ENCODE assay signal across 27 mouse cellular contexts in genomic region chr5:106321023-106321422, GRCm38 (mm10).
A peak's percentile ranks its signal among the peaks of the same experiment; 100 is the strongest.
DNase-seq lines count a peak whose midpoint lies in the region; ATAC-seq lines count a peak whose summit lies in the region.
"Had no signal": no experiment of that assay in that cellular context is flagged by ENCODE, and none has a peak within 500 bp of the region (broad histone marks: within the 10 kb centered on the region; RNA-seq: fewer than 3 reads in every experiment).

No protein-coding gene starts in this region.

- no peak overlapping the region for H3K9ac ChIP-seq in liver, embryonic 13.5 days
- no peak overlapping the region for H3K9ac ChIP-seq in liver, embryonic 12.5 days
- H3K9ac ChIP-seq in midbrain, embryonic 16.5 days (ENCODE audit: low read depth, low read length) = no peak overlapping the region
- H3K9ac ChIP-seq in midbrain, embryonic 13.5 days (replicated peaks) = no peak overlapping the region
- H3K9ac ChIP-seq: embryonic facial prominence, embryonic 13.5 days; forebrain, embryonic 12.5 days; forebrain, postnatal 0 days; heart, embryonic 15.5 days; hindbrain, embryonic 12.5 days; limb, embryonic 13.5 days had no signal

- peak; percentile 5 for DNase-seq in adrenal gland, postnatal 10 days
- DNase-seq in adrenal gland, adult 18-20 months (ENCODE audit: low spot score in 2 of 2) = no peak
- no peak for DNase-seq in liver, embryonic 13.5 days
- DNase-seq in left cerebral cortex, adult 9 months (ENCODE audit: low spot score in 2 of 2) = no peak
- DNase-seq: adrenal gland, postnatal 25 days; forebrain, postnatal 0 days; heart, postnatal 36 days; lung, adult 18-20 months; right cerebral cortex, postnatal 25 days; spleen, adult 18-20 months; thymus, postnatal 14 days had no signal

- H3K9me3 ChIP-seq in liver, embryonic 13.5 days (replicated peaks) = no peaks in the 10 kb centered on the region
- no peaks in the 10 kb centered on the region for H3K9me3 ChIP-seq in liver, embryonic 12.5 days (replicated peaks)
- H3K9me3 ChIP-seq in midbrain, embryonic 16.5 days (replicated peaks; ENCODE audit: control insufficient read depth, low read length, poor library complexity, severe bottlenecking) = no peaks in the 10 kb centered on the region
- no peaks in the 10 kb centered on the region for H3K9me3 ChIP-seq in midbrain, embryonic 13.5 days
- H3K9me3 ChIP-seq: embryonic facial prominence, embryonic 13.5 days; forebrain, embryonic 12.5 days; heart, embryonic 10.5 days; heart, embryonic 15.5 days; hindbrain, embryonic 12.5 days; limb, embryonic 13.5 days had no signal

- H3K27ac ChIP-seq in liver, embryonic 13.5 days = no peak overlapping the region
- no peak overlapping the region for H3K27ac ChIP-seq in liver, embryonic 12.5 days
- H3K27ac ChIP-seq in midbrain, embryonic 16.5 days (ENCODE audit: low read length) = no peak overlapping the region
- no peak overlapping the region for H3K27ac ChIP-seq in midbrain, embryonic 13.5 days
- H3K27ac ChIP-seq: embryonic facial prominence, embryonic 13.5 days; forebrain, embryonic 12.5 days; heart, embryonic 10.5 days; heart, embryonic 15.5 days; hindbrain, embryonic 12.5 days; layer of hippocampus, adult 2 months; left cerebral cortex, adult 2 months; limb, embryonic 13.5 days; macrophage had no signal

- no peak overlapping the region for H3K4me3 ChIP-seq in liver, embryonic 13.5 days (replicated peaks)
- no peak overlapping the region for H3K4me3 ChIP-seq in liver, embryonic 12.5 days
- H3K4me3 ChIP-seq in midbrain, embryonic 16.5 days (ENCODE audit: low read depth, low read length) = no peak overlapping the region
- H3K4me3 ChIP-seq in midbrain, embryonic 13.5 days (replicated peaks) = no peak overlapping the region
- H3K4me3 ChIP-seq: embryonic facial prominence, embryonic 13.5 days; erythroblast, embryonic 14.5 days; forebrain, embryonic 12.5 days; heart, embryonic 10.5 days; heart, embryonic 15.5 days; hindbrain, embryonic 12.5 days; layer of hippocampus, adult 2 months; left cerebral cortex, adult 2 months; limb, embryonic 13.5 days had no signal

- 0 out of 2 replicates have a peak, but pooled peaks have one; percentile 36 for ATAC-seq in liver, embryonic 13.5 days (ENCODE audit: low read depth)
- ATAC-seq in liver, embryonic 12.5 days = no peak
- ATAC-seq in midbrain, embryonic 16.5 days = 0 out of 2 replicates have a peak, but pooled peaks have one; percentile 48
- ATAC-seq in midbrain, embryonic 13.5 days = no peak
- ATAC-seq: forebrain, postnatal 0 days; intestine, embryonic 16.5 days; lung, postnatal 0 days had no signal

- H3K36me3 ChIP-seq in liver, embryonic 13.5 days = no peaks in the 10 kb centered on the region
- H3K36me3 ChIP-seq in liver, embryonic 12.5 days = no peaks in the 10 kb centered on the region
- H3K36me3 ChIP-seq in midbrain, embryonic 16.5 days (ENCODE audit: control insufficient read depth, insufficient read depth, low read length) = no peaks in the 10 kb centered on the region
- no peaks in the 10 kb centered on the region for H3K36me3 ChIP-seq in midbrain, embryonic 13.5 days
- H3K36me3 ChIP-seq: embryonic facial prominence, embryonic 13.5 days; forebrain, embryonic 12.5 days; heart, embryonic 10.5 days; heart, embryonic 15.5 days; hindbrain, embryonic 12.5 days; limb, embryonic 13.5 days had no signal

- no peaks in the 10 kb centered on the region for H3K27me3 ChIP-seq in liver, embryonic 13.5 days
- no peaks in the 10 kb centered on the region for H3K27me3 ChIP-seq in liver, embryonic 12.5 days (replicated peaks)
- no peaks in the 10 kb centered on the region for H3K27me3 ChIP-seq in midbrain, embryonic 16.5 days (ENCODE audit: control insufficient read depth, insufficient read depth, low read depth, low read length)
- H3K27me3 ChIP-seq in midbrain, embryonic 13.5 days = peaks cover 23% of the 10 kb centered on the region
- H3K27me3 ChIP-seq: CH12.LX; embryonic facial prominence, embryonic 13.5 days; heart, embryonic 15.5 days; hindbrain, embryonic 12.5 days; limb, embryonic 13.5 days had no signal

- H3K4me2 ChIP-seq in liver, embryonic 13.5 days = no peak overlapping the region
- H3K4me2 ChIP-seq in liver, embryonic 12.5 days = no peak overlapping the region
- H3K4me2 ChIP-seq in midbrain, embryonic 16.5 days (ENCODE audit: low read length) = no peak overlapping the region
- no peak overlapping the region for H3K4me2 ChIP-seq in midbrain, embryonic 13.5 days (replicated peaks)
- H3K4me2 ChIP-seq: embryonic facial prominence, embryonic 13.5 days; forebrain, embryonic 12.5 days; heart, embryonic 15.5 days; hindbrain, embryonic 12.5 days; limb, embryonic 13.5 days had no signal

- no peaks in the 10 kb centered on the region for H3K4me1 ChIP-seq in liver, embryonic 13.5 days (replicated peaks)
- H3K4me1 ChIP-seq in liver, embryonic 12.5 days = no peaks in the 10 kb centered on the region
- H3K4me1 ChIP-seq in midbrain, embryonic 16.5 days (ENCODE audit: control insufficient read depth, insufficient read depth, low read length) = 0 out of 2 replicates have a peak, but pooled peaks cover 6% of the 10 kb centered on the region
- H3K4me1 ChIP-seq in midbrain, embryonic 13.5 days (replicated peaks) = peaks cover 38% of the 10 kb centered on the region
- H3K4me1 ChIP-seq: heart, embryonic 15.5 days; limb, embryonic 13.5 days had no signal

- WGBS in liver, embryonic 13.5 days (ENCODE audit: insufficient replicate concordance) = 68% methylated on average over 3 of the region's 3 CpGs
- 71% methylated on average over 3 of the region's 3 CpGs for whole genome bisulfite sequencing in liver, embryonic 12.5 days (ENCODE audit: insufficient replicate concordance)
- WGBS in midbrain, embryonic 16.5 days = 51% methylated on average over 3 of the region's 3 CpGs
- WGBS in midbrain, embryonic 13.5 days = 54% methylated on average over 3 of the region's 3 CpGs

Comparison
In these comparisons a context has a peak if more than half of its experiments do, and no peak if none do; other contexts are left out.
1. ATAC-seq: peak in liver, embryonic 13.5 days (single experiment) and midbrain, embryonic 16.5 days (single experiment); none in liver, embryonic 12.5 days (single experiment) and midbrain, embryonic 13.5 days (single experiment).